Mouse (Mus musculus): ENCODE results near the gene Muc3. TPM values are rescaled to one million over a fixed set of nuclear protein-coding genes. Genes with fewer than 3 reads are reported as not detected.
"Not testable (repeated sequence)": the region's sequence is repeated elsewhere in the genome, so short reads cannot be mapped to it uniquely, and the experiment has no call there.

Gene Muc3
- polyA plus RNA-seq, 1 experiment: not detected

- TF ChIP-seq POLR2A (IDR thresholded peaks at IDR 0.05; ENCODE audit: borderline replicate concordance, extremely low read depth, low read depth, low read length) (no peak), CTCF (IDR thresholded peaks at IDR 0.05; ENCODE audit: insufficient read depth, low read length) (peak; percentile 95)
- WGBS: under 1% methylated on average over 3 of the region's 3 CpGs
- H3K4me3 ChIP-seq (replicated peaks; ENCODE audit: extremely low read depth, low read depth, low read length): no peak overlapping the region
- H3K4me1 ChIP-seq (ENCODE audit: control insufficient read depth, insufficient read depth, low read length): no peaks in the 10 kb centered on the region
- peak; percentile 53 for DNase-seq
Measured at GRCm38 (mm10) chr5:137131490-137131889, 17.6 kb downstream of the Muc3 start.

DNA sequence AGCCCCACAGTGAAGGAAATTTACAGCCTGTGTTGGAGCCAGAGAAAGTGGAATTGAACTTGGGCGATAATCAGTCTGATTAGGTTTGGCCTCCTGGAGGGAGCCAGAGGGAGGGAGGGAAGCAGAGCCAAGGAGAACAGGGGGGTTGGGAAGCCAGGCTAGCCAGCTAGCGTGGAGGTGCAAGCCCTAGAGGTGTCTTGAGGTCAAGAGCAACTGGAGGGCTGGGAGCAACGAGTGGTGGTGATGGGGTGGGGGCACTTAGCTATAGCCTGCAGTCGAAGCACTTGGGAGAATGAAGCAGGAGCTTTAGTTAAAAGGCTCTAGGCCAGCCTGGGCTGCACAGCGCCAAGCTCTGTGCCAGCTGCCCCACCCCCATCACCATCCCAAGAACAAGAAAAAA, 19.8 kb downstream of the Muc3 start:
- H3K4me3 ChIP-seq (replicated peaks; ENCODE audit: extremely low read depth, low read depth, low read length): no peak overlapping the region
- DNase-seq: no peak
- TF ChIP-seq CTCF (IDR thresholded peaks at IDR 0.05; ENCODE audit: insufficient read depth, low read length) (no peak), POLR2A (IDR thresholded peaks at IDR 0.05; ENCODE audit: borderline replicate concordance, extremely low read depth, low read depth, low read length) (no peak)
- 27% methylated on average over 5 of the region's 5 CpGs for WGBS
- no peaks in the 10 kb centered on the region for H3K4me1 ChIP-seq (ENCODE audit: control insufficient read depth, insufficient read depth, low read length)

- TF ChIP-seq CTCF (IDR thresholded peaks at IDR 0.05; ENCODE audit: insufficient read depth, low read length) (no peak), POLR2A (IDR thresholded peaks at IDR 0.05; ENCODE audit: borderline replicate concordance, extremely low read depth, low read depth, low read length) (no peak)
- WGBS: 77% methylated on average over 4 of the region's 4 CpGs
- Histone ChIP-seq H3K4me3 (replicated peaks; ENCODE audit: extremely low read depth, low read depth, low read length) (no peak overlapping the region), H3K4me1 (ENCODE audit: control insufficient read depth, insufficient read depth, low read length) (no peaks in the 10 kb centered on the region)
- DNase-seq: no peak
Measured at GRCm38 (mm10) chr5:137123516-137123915, 25.6 kb downstream of the Muc3 start.

DNA sequence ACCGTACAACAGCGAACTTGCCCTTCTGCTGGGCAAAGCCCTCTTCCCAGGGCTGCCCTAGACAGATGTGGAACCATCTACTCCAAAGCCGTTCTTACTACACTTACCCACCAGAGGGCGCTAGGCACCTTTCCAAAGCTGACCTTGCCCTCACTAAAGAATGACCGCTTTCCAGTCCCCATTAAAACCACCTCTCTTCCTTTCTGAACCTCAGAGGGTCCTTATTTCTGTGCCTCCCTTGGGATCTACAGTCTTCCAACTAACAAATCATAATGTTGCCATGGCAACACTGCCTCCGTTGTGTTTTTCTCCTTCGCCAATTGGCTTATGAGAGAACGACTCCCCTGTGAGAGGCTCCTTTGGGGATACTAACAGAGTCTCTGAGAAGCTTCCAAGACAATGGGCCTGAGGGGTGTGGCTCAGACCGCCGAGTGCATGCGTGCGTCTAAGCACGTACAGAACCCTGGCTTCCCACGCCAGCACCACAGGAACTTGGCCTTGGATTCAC, 26.4 kb downstream of the Muc3 start:
- TF ChIP-seq CTCF (IDR thresholded peaks at IDR 0.05; ENCODE audit: insufficient read depth, low read length) (peak; percentile 86), POLR2A (IDR thresholded peaks at IDR 0.05; ENCODE audit: borderline replicate concordance, extremely low read depth, low read depth, low read length) (no peak)
- no peak overlapping the region for H3K4me3 ChIP-seq (replicated peaks; ENCODE audit: extremely low read depth, low read depth, low read length)
- WGBS: 10% methylated on average over 14 of the region's 14 CpGs
- peak; percentile 63 for DNase-seq
- H3K4me1 ChIP-seq (ENCODE audit: control insufficient read depth, insufficient read depth, low read length): no peaks in the 10 kb centered on the region

- DNase-seq: no peak
- H3K4me1 ChIP-seq (ENCODE audit: control insufficient read depth, insufficient read depth, low read length): peaks cover 4% of the 10 kb centered on the region; the same call in 1 of the 2 replicates
- no peak overlapping the region for H3K4me3 ChIP-seq (replicated peaks; ENCODE audit: extremely low read depth, low read depth, low read length)
- no peak for TF ChIP-seq CTCF (IDR thresholded peaks at IDR 0.05; ENCODE audit: insufficient read depth, low read length)
- TF ChIP-seq POLR2A (IDR thresholded peaks at IDR 0.05; ENCODE audit: borderline replicate concordance, extremely low read depth, low read depth, low read length): no peak
- WGBS: 65% methylated on average over 4 of the region's 4 CpGs
Measured at GRCm38 (mm10) chr5:137121280-137121679, 27.8 kb downstream of the Muc3 start.

DNA sequence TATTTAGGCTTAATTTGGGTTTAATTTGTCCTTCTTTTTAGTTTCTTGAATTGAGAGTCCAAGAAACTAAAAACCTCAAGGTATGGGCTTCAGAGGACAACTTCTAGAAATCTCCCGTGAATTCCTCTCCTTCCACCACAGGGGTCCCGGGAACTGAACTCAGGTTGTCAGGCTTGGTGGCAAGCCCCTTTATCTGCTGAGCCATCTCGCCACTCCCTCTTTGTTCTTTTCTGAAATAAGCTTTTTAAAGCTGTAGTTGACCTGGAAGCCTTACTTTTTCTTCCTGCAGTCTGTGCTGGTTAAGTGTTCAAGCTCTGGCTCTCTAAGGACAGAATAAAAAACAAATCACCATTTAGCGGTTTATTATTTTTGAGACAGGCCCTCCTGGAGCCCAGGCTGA, 30.2 kb downstream of the Muc3 start:
- no peak overlapping the region for H3K4me3 ChIP-seq (replicated peaks; ENCODE audit: extremely low read depth, low read depth, low read length)

DNA sequence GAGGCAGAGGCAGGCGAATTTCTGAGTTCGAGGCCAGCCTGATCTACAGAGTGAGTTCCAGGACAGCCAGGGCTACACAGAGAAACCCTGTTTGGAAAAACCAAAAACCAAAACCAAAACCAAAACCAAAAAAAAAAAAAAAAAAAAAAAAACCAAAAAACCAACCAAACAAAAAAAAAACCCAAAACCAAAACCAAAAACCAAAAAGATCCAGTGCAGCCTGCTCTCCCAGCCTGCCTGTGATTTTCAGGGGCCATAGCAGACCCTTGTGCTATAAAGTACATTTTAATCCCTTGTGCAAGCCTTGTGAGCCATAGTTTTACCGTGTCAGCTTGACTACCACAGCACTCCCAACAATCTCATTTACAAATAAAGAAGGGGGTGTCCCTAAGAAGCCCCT, 31.1 kb downstream of the Muc3 start:
- not testable (repeated sequence) for DNase-seq; H3K4me3 ChIP-seq (replicated peaks; ENCODE audit: extremely low read depth, low read depth, low read length)
- H3K4me1 ChIP-seq (ENCODE audit: control insufficient read depth, insufficient read depth, low read length): peaks cover 10% of the 10 kb centered on the region
- WGBS: 91% methylated on average over 3 of the region's 3 CpGs

More for the DNA sequence above, 30.2 kb downstream of the Muc3 start:
- 85% methylated on average over 4 of the region's 4 CpGs for WGBS
- H3K4me1 ChIP-seq (ENCODE audit: control insufficient read depth, insufficient read depth, low read length): peaks cover 10% of the 10 kb centered on the region
- TF ChIP-seq CTCF (IDR thresholded peaks at IDR 0.05; ENCODE audit: insufficient read depth, low read length): no peak
- no peak for TF ChIP-seq POLR2A (IDR thresholded peaks at IDR 0.05; ENCODE audit: borderline replicate concordance, extremely low read depth, low read depth, low read length)
- no peak for DNase-seq

- Histone ChIP-seq H3K4me3 (replicated peaks; ENCODE audit: extremely low read depth, low read depth, low read length) (no peak overlapping the region), H3K4me1 (ENCODE audit: control insufficient read depth, insufficient read depth, low read length) (peaks cover 10% of the 10 kb centered on the region)
- DNase-seq: no peak
- TF ChIP-seq POLR2A (IDR thresholded peaks at IDR 0.05; ENCODE audit: borderline replicate concordance, extremely low read depth, low read depth, low read length) (no peak), CTCF (IDR thresholded peaks at IDR 0.05; ENCODE audit: insufficient read depth, low read length) (no peak)
- WGBS: 74% methylated on average over 2 of the region's 2 CpGs
Measured at GRCm38 (mm10) chr5:137116987-137117386, 32.1 kb downstream of the Muc3 start.

DNA sequence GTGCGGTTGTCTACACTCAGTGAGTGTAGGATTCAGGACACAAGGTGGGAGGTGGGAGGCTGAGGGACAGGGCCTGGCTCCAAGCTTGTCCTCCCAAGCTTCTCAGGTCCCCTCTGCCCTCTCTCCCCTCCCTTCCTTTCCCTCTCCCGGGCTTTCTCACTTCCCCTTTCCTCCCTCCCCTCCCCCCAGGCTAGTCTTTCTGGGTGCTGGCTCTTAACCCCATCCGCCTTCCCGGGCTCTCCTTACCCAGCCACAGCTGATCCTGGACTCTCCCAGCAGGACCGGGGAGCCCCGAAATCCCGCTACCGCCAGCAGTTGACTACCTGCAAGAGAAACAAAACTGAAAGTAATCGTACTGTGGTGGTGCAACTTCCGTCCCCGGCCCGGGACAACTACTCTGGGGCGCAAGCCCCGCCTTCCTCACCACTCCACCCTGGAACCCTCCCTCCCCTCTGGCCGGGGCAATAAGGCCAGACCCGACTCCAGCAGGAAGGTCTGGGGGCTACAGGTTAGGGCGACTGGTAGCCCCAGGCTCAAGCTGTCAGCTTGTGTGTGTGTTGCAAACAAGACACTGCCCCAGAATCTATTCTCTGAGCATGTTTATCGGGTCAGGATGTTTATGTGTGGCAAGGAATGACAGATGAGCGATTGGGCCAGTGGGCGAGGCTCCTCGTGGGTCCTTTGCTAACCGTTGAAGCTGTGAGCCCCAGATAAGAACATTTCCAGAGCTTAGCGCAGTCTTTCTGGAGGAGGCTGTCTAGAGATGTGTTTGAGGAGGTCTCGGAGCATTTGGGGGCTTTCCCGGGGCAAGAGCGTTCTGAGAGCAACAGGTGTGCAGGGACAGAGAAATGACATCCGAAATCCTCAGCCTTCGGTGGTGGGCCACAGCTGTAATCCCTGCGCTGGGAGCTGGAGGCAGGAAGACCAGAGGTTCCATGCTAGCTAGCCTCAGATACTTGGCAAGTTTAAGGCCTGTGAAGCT, 33.0 kb downstream of the Muc3 start, which contains the start of gene Trim56:
Gene Trim56, minus strand, starts transcription at position 344 of the 982 bp plus-strand sequence.
- DNase-seq: peak; percentile 88
- H3K4me3 ChIP-seq (replicated peaks; ENCODE audit: extremely low read depth, low read depth, low read length): peak within 1 kb of the TSS; percentile 69
- WGBS: 3% methylated on average over 29 of the region's 29 CpGs
- peaks cover 10% of the 10 kb centered on the region for H3K4me1 ChIP-seq (ENCODE audit: control insufficient read depth, insufficient read depth, low read length)
- peak; percentile 68; the same call in 1 of the 2 replicates for TF ChIP-seq POLR2A (IDR thresholded peaks at IDR 0.05; ENCODE audit: borderline replicate concordance, extremely low read depth, low read depth, low read length)
- no peak for TF ChIP-seq CTCF (IDR thresholded peaks at IDR 0.05; ENCODE audit: insufficient read depth, low read length)
